Mouse (Mus musculus): Measurements from ENCODE around the gene Pex7. TPM values are rescaled to one million over a fixed set of nuclear protein-coding genes. Genes with fewer than 3 reads are reported as not detected.
A peak's percentile ranks its signal among the peaks of the same experiment; 100 is the strongest.

Pex7 gene
- polyA plus RNA-seq, 1 experiment, result 35.4 TPM

DNA sequence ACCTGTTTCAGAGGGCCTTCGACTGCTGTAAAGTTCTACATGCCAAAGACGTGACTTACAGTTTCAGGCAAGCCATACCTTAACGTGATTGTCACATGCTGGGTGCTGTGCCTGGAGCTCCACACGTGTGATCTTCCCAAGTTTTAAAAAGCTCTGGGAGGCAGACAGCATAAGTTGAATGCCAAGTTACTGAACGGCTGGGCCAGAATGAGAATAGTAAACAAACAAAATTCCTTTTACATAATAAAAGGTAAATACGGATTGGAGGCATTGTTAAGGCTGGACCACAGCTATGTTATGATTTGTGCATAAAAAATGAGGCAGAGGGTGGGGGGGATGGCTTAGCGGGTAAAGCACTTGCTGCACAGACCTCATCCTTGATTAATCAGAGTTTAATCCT is 38.2 kb upstream of the Pex7 start:
- no peak for TF ChIP-seq CTCF (IDR thresholded peaks at IDR 0.05; ENCODE audit: extremely low read depth, insufficient read depth, low read length)
- TF ChIP-seq POLR2A (IDR thresholded peaks at IDR 0.05; ENCODE audit: extremely low read depth, insufficient read depth, low read length), result no peak

DNA sequence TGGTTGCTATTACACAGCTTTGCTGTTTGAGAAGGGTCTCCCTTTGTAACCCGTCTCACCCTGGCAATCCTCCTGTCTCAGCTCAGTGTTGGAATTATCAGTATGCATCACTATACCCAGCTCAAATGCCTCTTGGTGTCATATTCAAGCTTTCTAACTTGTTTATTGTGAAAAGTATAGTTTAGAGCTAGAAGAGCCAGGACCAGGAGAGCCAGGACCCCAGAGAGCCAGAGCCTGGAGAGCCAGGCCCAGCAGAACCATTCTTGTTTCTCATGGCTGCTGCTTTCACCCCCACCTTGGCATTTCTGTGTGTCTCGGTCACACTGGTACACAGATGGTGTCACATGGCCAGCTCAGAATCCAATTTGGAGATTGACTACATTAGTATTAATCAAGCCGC is 35.1 kb upstream of the Pex7 start:
- TF ChIP-seq CTCF (IDR thresholded peaks at IDR 0.05; ENCODE audit: extremely low read depth, insufficient read depth, low read length), result no peak
- no peak for TF ChIP-seq POLR2A (IDR thresholded peaks at IDR 0.05; ENCODE audit: extremely low read depth, insufficient read depth, low read length)
- no peak overlapping the region for H3K4me3 ChIP-seq (ENCODE audit: insufficient read depth, low read length)
- H3K27ac ChIP-seq (ENCODE audit: insufficient read depth, low read length), result no peak overlapping the region
- peaks cover 9% of the 10 kb centered on the region for H3K4me1 ChIP-seq (ENCODE audit: control insufficient read depth, insufficient read depth, low read length)

More for the DNA sequence above, 38.2 kb upstream of the Pex7 start:
- Histone ChIP-seq H3K4me3 (ENCODE audit: insufficient read depth, low read length) (no peak overlapping the region), H3K4me1 (ENCODE audit: control insufficient read depth, insufficient read depth, low read length) (no peaks in the 10 kb centered on the region), H3K27ac (ENCODE audit: insufficient read depth, low read length) (no peak overlapping the region)

DNA sequence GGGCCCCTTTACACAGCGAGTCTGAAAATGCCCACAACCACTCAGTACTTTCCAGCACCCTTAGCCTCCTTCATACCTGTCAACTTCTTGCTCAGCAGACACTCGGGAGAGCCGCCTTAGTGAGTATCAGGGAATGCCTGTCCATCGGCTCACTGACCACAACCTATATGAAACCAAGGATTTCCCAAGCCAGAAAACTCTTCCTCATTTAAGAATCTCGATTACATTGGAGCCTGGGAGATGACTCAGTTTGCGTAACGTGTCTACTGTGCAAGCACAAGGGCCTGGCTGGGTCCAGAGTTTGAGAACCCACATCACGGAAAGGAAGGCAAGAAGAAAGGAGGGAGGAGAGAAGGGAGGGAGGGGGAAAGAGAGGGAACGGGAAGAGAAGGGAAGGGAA is 34.4 kb upstream of the Pex7 start:
- peaks cover 11% of the 10 kb centered on the region for H3K4me1 ChIP-seq (ENCODE audit: control insufficient read depth, insufficient read depth, low read length)
- no peak for TF ChIP-seq CTCF (IDR thresholded peaks at IDR 0.05; ENCODE audit: extremely low read depth, insufficient read depth, low read length)
- no peak for TF ChIP-seq POLR2A (IDR thresholded peaks at IDR 0.05; ENCODE audit: extremely low read depth, insufficient read depth, low read length)
- no peak overlapping the region for H3K27ac ChIP-seq (ENCODE audit: insufficient read depth, low read length)
- H3K4me3 ChIP-seq (ENCODE audit: insufficient read depth, low read length), result no peak overlapping the region

DNA sequence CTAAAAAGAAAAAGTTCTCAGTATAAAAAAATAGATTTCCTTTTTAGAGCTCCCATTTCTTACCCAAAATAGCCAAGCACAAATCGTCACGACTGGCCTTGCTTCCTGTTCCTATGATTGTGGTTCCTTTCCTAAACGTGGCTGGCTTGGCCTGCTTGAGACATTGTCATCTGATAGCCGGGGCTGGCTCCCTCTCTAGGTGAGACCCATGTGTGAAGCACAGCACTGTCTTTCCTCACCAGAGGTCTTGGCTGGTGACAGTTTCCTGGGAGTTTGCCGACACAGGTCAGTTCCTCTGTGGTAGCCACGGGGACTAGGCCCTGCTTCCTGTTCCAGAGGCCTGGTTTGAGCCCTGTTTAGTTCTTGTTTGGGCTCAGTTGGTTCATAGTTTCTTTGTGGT is 33.6 kb upstream of the Pex7 start:
- H3K4me3 ChIP-seq (ENCODE audit: insufficient read depth, low read length), result no peak overlapping the region
- TF ChIP-seq CTCF (IDR thresholded peaks at IDR 0.05; ENCODE audit: extremely low read depth, insufficient read depth, low read length), result no peak
- no peak for TF ChIP-seq POLR2A (IDR thresholded peaks at IDR 0.05; ENCODE audit: extremely low read depth, insufficient read depth, low read length)
- peak overlapping the region; percentile 9; the same call in 1 of the 2 replicates for H3K27ac ChIP-seq (ENCODE audit: insufficient read depth, low read length)
- H3K4me1 ChIP-seq (ENCODE audit: control insufficient read depth, insufficient read depth, low read length), result peaks cover 11% of the 10 kb centered on the region

DNA sequence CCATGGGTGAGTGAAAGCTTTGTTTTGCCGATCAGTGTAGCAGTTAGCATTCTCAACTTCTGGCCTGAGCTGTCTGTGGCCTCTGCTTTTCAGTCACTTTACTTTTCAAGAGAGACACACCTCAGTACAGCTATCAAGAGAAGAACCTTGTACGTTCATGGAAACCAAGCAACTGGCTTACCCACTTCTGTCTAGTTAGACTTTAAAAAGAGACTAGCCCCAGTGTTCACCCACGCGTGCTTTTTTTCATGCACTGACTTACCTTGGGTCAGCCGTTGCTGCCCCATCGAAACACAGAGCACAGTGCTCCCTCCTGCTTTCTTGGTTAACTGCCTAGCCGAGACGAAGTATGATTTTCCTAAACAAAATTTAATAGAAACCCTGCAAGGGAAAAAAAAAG is 33.1 kb upstream of the Pex7 start:
- H3K4me1 ChIP-seq (ENCODE audit: control insufficient read depth, insufficient read depth, low read length), result peaks cover 11% of the 10 kb centered on the region
- peak overlapping the region; percentile 1 for H3K27ac ChIP-seq (ENCODE audit: insufficient read depth, low read length)
- H3K4me3 ChIP-seq (ENCODE audit: insufficient read depth, low read length), result no peak overlapping the region
- TF ChIP-seq CTCF (IDR thresholded peaks at IDR 0.05; ENCODE audit: extremely low read depth, insufficient read depth, low read length) (no peak), POLR2A (IDR thresholded peaks at IDR 0.05; ENCODE audit: extremely low read depth, insufficient read depth, low read length) (no peak)

DNA sequence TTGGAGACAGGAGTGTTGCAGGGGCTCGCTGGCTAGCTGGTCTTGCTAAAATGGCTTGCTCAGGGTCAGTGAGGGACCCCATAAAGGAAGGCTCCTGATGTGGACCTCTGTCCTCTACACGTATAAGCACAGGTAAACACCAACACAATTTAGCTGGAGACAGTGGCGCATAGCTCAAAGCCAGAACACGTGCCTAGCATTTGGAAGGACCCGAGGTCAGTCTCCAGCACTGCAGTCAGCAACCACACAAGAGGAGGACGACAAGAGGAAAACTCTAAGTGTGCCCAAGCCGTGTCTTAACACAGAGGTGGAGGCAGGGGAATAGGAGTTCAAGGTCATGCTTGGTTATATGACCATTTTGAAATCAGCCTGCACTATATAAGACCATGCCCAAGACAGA is 32.6 kb upstream of the Pex7 start:
- H3K4me3 ChIP-seq (ENCODE audit: insufficient read depth, low read length), result no peak overlapping the region
- TF ChIP-seq POLR2A (IDR thresholded peaks at IDR 0.05; ENCODE audit: extremely low read depth, insufficient read depth, low read length), result no peak
- TF ChIP-seq CTCF (IDR thresholded peaks at IDR 0.05; ENCODE audit: extremely low read depth, insufficient read depth, low read length), result no peak
- peak overlapping the region; percentile 1 for H3K27ac ChIP-seq (ENCODE audit: insufficient read depth, low read length)
- peaks cover 11% of the 10 kb centered on the region for H3K4me1 ChIP-seq (ENCODE audit: control insufficient read depth, insufficient read depth, low read length)

DNA sequence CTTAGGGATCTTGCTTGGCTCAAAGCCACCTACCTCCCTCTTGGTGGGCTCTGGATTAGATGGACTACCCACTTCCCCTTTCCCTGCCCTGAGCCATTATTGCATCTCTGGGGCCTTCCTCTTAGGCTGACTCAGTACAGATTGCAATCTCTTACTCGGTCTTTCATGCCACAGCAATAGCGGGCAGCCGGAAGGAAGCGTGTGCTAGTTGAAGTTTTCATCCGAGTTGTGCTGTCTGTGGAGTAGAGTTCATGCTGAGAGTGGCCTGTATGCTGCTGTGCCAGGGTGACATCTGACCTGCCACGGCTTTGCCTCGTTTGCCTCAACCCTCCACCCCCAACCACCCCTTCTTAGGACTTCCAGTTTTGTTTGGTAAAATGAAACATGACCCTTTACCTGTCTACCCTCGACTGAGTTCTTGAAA is 31.8 kb upstream of the Pex7 start:
- H3K4me3 ChIP-seq (ENCODE audit: insufficient read depth, low read length), result no peak overlapping the region
- no peak for TF ChIP-seq POLR2A (IDR thresholded peaks at IDR 0.05; ENCODE audit: extremely low read depth, insufficient read depth, low read length)
- no peak for TF ChIP-seq CTCF (IDR thresholded peaks at IDR 0.05; ENCODE audit: extremely low read depth, insufficient read depth, low read length)
- H3K27ac ChIP-seq (ENCODE audit: insufficient read depth, low read length), result peak overlapping the region; percentile 80
- H3K4me1 ChIP-seq (ENCODE audit: control insufficient read depth, insufficient read depth, low read length), result peaks cover 11% of the 10 kb centered on the region

DNA sequence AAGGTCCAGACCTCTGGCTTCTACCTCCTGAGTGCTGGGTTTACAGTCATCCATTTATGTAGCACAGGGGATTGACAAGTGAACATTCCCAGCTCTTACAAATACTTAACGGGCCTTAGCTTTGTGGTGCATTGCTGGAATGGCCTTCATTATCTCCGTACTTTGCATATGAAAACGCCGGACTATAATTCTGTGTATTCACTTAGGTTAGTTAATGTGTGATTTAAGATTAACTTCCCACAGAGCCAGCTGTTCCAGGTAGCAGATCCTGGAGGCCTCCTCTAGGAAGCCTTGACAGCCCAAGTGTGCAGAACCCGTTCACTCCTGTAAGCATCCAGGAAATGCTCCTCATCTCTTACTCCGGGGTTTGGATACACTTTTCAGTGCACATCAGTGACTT is 31.2 kb upstream of the Pex7 start:
- TF ChIP-seq CTCF (IDR thresholded peaks at IDR 0.05; ENCODE audit: extremely low read depth, insufficient read depth, low read length), result no peak
- Histone ChIP-seq H3K4me3 (ENCODE audit: insufficient read depth, low read length) (no peak overlapping the region), H3K4me1 (ENCODE audit: control insufficient read depth, insufficient read depth, low read length) (peaks cover 11% of the 10 kb centered on the region), H3K27ac (ENCODE audit: insufficient read depth, low read length) (0 out of 2 replicates have a peak overlapping the region, but pooled peaks have one; percentile 6)

DNA sequence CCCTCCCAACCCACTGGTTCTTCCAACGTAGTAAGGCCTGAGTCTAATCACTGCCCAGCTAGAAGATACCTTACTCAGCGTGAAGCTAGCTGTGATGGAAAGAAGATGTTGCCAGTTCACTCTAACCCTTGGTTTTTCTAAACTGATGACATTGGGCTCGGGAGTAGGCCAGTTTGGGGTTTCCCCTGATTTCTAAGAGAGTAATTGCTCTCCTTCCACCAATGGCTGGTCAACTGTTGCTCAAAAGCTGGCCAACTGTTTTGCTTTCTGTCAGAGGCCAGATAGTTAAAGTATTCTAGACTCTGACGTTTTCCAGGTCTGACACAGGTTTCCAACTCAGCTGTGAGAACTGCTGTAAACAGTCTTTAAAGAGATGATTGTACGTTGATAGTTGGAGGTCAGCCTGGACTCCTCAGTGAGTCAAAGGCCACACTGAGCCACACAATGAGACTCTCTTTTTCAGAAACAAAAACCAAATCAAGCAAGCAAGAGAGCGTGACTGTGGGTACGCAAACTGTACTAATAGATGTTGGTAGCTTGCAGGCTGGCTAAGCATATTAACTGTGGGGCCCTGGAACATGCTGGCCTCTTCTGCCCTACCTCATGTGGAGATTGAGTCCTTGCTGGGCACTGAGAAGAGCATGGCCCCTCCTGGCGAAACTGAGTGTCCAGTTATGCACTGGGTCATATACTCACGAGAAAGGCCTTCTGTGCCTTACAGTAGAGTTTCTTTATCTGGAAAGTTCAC is 29.6 kb upstream of the Pex7 start:
- Histone ChIP-seq H3K4me1 (ENCODE audit: control insufficient read depth, insufficient read depth, low read length) (peaks cover 11% of the 10 kb centered on the region), H3K4me3 (ENCODE audit: insufficient read depth, low read length) (peak overlapping the region; percentile 7), H3K27ac (ENCODE audit: insufficient read depth, low read length) (no peak overlapping the region)
- TF ChIP-seq POLR2A (IDR thresholded peaks at IDR 0.05; ENCODE audit: extremely low read depth, insufficient read depth, low read length) (no peak), CTCF (IDR thresholded peaks at IDR 0.05; ENCODE audit: extremely low read depth, insufficient read depth, low read length) (no peak)

DNA sequence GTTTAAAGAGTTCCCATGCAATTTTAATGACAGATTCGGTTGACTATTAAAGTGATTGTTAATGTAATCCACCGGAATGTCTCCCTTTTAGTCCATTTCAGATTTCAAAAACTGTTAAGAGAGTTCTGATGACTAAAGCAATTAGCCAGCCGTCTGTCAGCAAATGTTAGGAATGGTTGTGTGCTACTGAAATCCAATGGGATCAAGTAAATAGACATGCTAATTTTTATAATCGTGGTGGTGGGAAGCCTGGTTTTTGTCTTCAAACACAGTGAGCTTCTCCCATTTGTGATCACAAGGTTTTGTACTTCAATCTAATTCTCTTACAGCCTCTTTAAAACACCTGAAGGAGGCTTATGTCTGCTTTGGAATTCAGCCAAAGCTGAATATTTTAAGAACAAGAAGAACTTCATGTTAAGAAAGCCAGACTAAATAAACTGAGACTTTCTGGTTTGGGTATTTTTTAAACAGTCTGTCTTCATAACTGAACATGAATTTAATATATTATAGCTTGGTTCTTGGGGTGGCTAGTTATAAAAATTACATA is 28.4 kb upstream of the Pex7 start:
- TF ChIP-seq CTCF (IDR thresholded peaks at IDR 0.05; ENCODE audit: extremely low read depth, insufficient read depth, low read length) (no peak), POLR2A (IDR thresholded peaks at IDR 0.05; ENCODE audit: extremely low read depth, insufficient read depth, low read length) (no peak)
- H3K27ac ChIP-seq (ENCODE audit: insufficient read depth, low read length), result no peak overlapping the region
- H3K4me3 ChIP-seq (ENCODE audit: insufficient read depth, low read length), result no peak overlapping the region; the same call in 1 of the 2 replicates
- peaks cover 11% of the 10 kb centered on the region for H3K4me1 ChIP-seq (ENCODE audit: control insufficient read depth, insufficient read depth, low read length)

Measured in cortical plate, adult 2 months (tissue).